Mouse (Mus musculus): ENCODE measurements at regions not wholly inside any gene's neighbourhood (a gene's known extent, or its start where the extent isn't known, plus 50 kb on each side); places are given as distances from the start of the nearest gene placed in this dataset.

- H3K9ac ChIP-seq (replicated peaks) = no peak overlapping the region
- H3K36me3 ChIP-seq = no peaks in the 10 kb centered on the region
- no peak overlapping the region for H3K4me2 ChIP-seq
- WGBS = 59% methylated on average over 3 of the region's 3 CpGs
- no peaks in the 10 kb centered on the region for H3K4me1 ChIP-seq
- no peak overlapping the region for H3K27ac ChIP-seq (replicated peaks)
- H3K27me3 ChIP-seq (replicated peaks) = no peaks in the 10 kb centered on the region
- H3K9me3 ChIP-seq (replicated peaks) = no peaks in the 10 kb centered on the region
- H3K4me3 ChIP-seq (replicated peaks) = no peak overlapping the region
- no peak for ATAC-seq (ENCODE audit: low FRiP score)
Observed at GRCm38 (mm10) chr1:106483008-106483407, 231.1 kb downstream of the Bcl2 start.

- H3K4me2 ChIP-seq = no peak overlapping the region
- H3K27ac ChIP-seq (replicated peaks) = no peak overlapping the region
- no peak overlapping the region for H3K4me3 ChIP-seq (replicated peaks)
- no peaks in the 10 kb centered on the region for H3K27me3 ChIP-seq (replicated peaks)
- ATAC-seq (ENCODE audit: low FRiP score) = 0 out of 2 replicates have a peak, but pooled peaks have one; percentile 14
- H3K9ac ChIP-seq (replicated peaks) = no peak overlapping the region
- H3K9me3 ChIP-seq (replicated peaks) = no peaks in the 10 kb centered on the region
- WGBS = 42% methylated on average over 7 of the region's 7 CpGs
- H3K36me3 ChIP-seq = no peaks in the 10 kb centered on the region
- no peaks in the 10 kb centered on the region for H3K4me1 ChIP-seq
Observed at GRCm38 (mm10) chr1:106477670-106478355, 236.3 kb downstream of the Bcl2 start.

- 87% methylated on average over 9 of the region's 9 CpGs for WGBS
- ATAC-seq (ENCODE audit: low FRiP score) = no peak
- Histone ChIP-seq H3K36me3 (no peaks in the 10 kb centered on the region), H3K27me3 (replicated peaks) (no peaks in the 10 kb centered on the region), H3K27ac (replicated peaks) (no peak overlapping the region), H3K4me1 (peaks cover 13% of the 10 kb centered on the region), H3K9me3 (replicated peaks) (no peaks in the 10 kb centered on the region), H3K4me3 (replicated peaks) (no peak overlapping the region), H3K4me2 (no peak overlapping the region), H3K9ac (replicated peaks) (no peak overlapping the region)
Observed at GRCm38 (mm10) chr1:106468021-106468420, 246.1 kb downstream of the Bcl2 start.

GRCm38 (mm10) chr1:106466644-106467043 lies 247.4 kb downstream of the Bcl2 start:
- no peak for ATAC-seq (ENCODE audit: low FRiP score)
- Histone ChIP-seq H3K9ac (replicated peaks) (no peak overlapping the region), H3K27ac (replicated peaks) (no peak overlapping the region), H3K4me2 (no peak overlapping the region), H3K4me1 (peaks cover 13% of the 10 kb centered on the region), H3K4me3 (replicated peaks) (no peak overlapping the region), H3K27me3 (replicated peaks) (no peaks in the 10 kb centered on the region), H3K36me3 (no peaks in the 10 kb centered on the region), H3K9me3 (replicated peaks) (no peaks in the 10 kb centered on the region)
- 76% methylated on average over 4 of the region's 4 CpGs for WGBS

- no peak overlapping the region for H3K4me3 ChIP-seq (replicated peaks)
- ATAC-seq (ENCODE audit: low FRiP score) = 0 out of 2 replicates have a peak, but pooled peaks have one; percentile 65
- H3K9ac ChIP-seq (replicated peaks) = no peak overlapping the region
- no peak overlapping the region for H3K4me2 ChIP-seq
- H3K27ac ChIP-seq (replicated peaks) = peak overlapping the region; percentile 18; the same call in 1 of the 2 replicates
- H3K36me3 ChIP-seq = no peaks in the 10 kb centered on the region
- no peaks in the 10 kb centered on the region for H3K27me3 ChIP-seq (replicated peaks)
- 15% methylated on average over 8 of the region's 8 CpGs for WGBS
- peaks cover 13% of the 10 kb centered on the region for H3K4me1 ChIP-seq
- no peaks in the 10 kb centered on the region for H3K9me3 ChIP-seq (replicated peaks)
Observed at GRCm38 (mm10) chr1:106465977-106466302, 248.1 kb downstream of the Bcl2 start.

GRCm38 (mm10) chr1:106465243-106465976 lies 248.7 kb downstream of the Bcl2 start:
- H3K27me3 ChIP-seq (replicated peaks) = no peaks in the 10 kb centered on the region
- no peak overlapping the region for H3K4me2 ChIP-seq
- 14% methylated on average over 4 of the region's 4 CpGs for WGBS
- no peak overlapping the region for H3K9ac ChIP-seq (replicated peaks)
- H3K9me3 ChIP-seq (replicated peaks) = no peaks in the 10 kb centered on the region
- no peak overlapping the region for H3K4me3 ChIP-seq (replicated peaks)
- H3K4me1 ChIP-seq = peaks cover 13% of the 10 kb centered on the region
- H3K36me3 ChIP-seq = no peaks in the 10 kb centered on the region
- ATAC-seq (ENCODE audit: low FRiP score) = peak; percentile 73; the same call in 1 of the 2 replicates
- H3K27ac ChIP-seq (replicated peaks) = peak overlapping the region; percentile 18; the same call in 1 of the 2 replicates

GRCm38 (mm10) chr1:106464726-106465125 lies 249.3 kb downstream of the Bcl2 start:
- no peak for ATAC-seq (ENCODE audit: low FRiP score)
- no peak overlapping the region for H3K9ac ChIP-seq (replicated peaks)
- no peak overlapping the region for H3K4me3 ChIP-seq (replicated peaks)
- H3K27me3 ChIP-seq (replicated peaks) = no peaks in the 10 kb centered on the region
- H3K4me1 ChIP-seq = peaks cover 13% of the 10 kb centered on the region
- H3K9me3 ChIP-seq (replicated peaks) = no peaks in the 10 kb centered on the region
- 20% methylated on average over 2 of the region's 2 CpGs for WGBS
- H3K4me2 ChIP-seq = no peak overlapping the region
- H3K36me3 ChIP-seq = no peaks in the 10 kb centered on the region
- H3K27ac ChIP-seq (replicated peaks) = no peak overlapping the region

- H3K27me3 ChIP-seq (replicated peaks) = no peaks in the 10 kb centered on the region
- H3K4me2 ChIP-seq = no peak overlapping the region
- no peak overlapping the region for H3K27ac ChIP-seq (replicated peaks)
- no peak for ATAC-seq (ENCODE audit: low FRiP score)
- H3K4me3 ChIP-seq (replicated peaks) = no peak overlapping the region
- no peak overlapping the region for H3K9ac ChIP-seq (replicated peaks)
- H3K36me3 ChIP-seq = no peaks in the 10 kb centered on the region
- peaks cover 13% of the 10 kb centered on the region for H3K4me1 ChIP-seq
- no peaks in the 10 kb centered on the region for H3K9me3 ChIP-seq (replicated peaks)
Observed at GRCm38 (mm10) chr1:106462595-106462994, 251.5 kb downstream of the Bcl2 start.

- Histone ChIP-seq H3K27ac (replicated peaks) (no peak overlapping the region), H3K36me3 (no peaks in the 10 kb centered on the region), H3K4me2 (no peak overlapping the region), H3K4me3 (replicated peaks) (no peak overlapping the region), H3K9me3 (replicated peaks) (no peaks in the 10 kb centered on the region), H3K4me1 (peaks cover 13% of the 10 kb centered on the region), H3K27me3 (replicated peaks) (no peaks in the 10 kb centered on the region), H3K9ac (replicated peaks) (no peak overlapping the region)
- 84% methylated on average over 1 of the region's 1 CpGs for WGBS
- ATAC-seq (ENCODE audit: low FRiP score) = no peak
Observed at GRCm38 (mm10) chr1:106462112-106462511, 252.0 kb downstream of the Bcl2 start.

- 73% methylated on average over 2 of the region's 2 CpGs for WGBS
- H3K27me3 ChIP-seq (replicated peaks) = no peaks in the 10 kb centered on the region
- no peak overlapping the region for H3K27ac ChIP-seq (replicated peaks)
- ATAC-seq (ENCODE audit: low FRiP score) = no peak
- H3K9ac ChIP-seq (replicated peaks) = no peak overlapping the region
- no peaks in the 10 kb centered on the region for H3K9me3 ChIP-seq (replicated peaks)
- peaks cover 12% of the 10 kb centered on the region for H3K4me1 ChIP-seq
- no peaks in the 10 kb centered on the region for H3K36me3 ChIP-seq
- no peak overlapping the region for H3K4me2 ChIP-seq
- H3K4me3 ChIP-seq (replicated peaks) = no peak overlapping the region
Observed at GRCm38 (mm10) chr1:106460957-106461356, 253.1 kb downstream of the Bcl2 start.

GRCm38 (mm10) chr1:106449795-106450194 lies 264.3 kb downstream of the Bcl2 start:
- Histone ChIP-seq H3K4me1 (no peaks in the 10 kb centered on the region), H3K9me3 (replicated peaks) (no peaks in the 10 kb centered on the region), H3K27ac (replicated peaks) (no peak overlapping the region), H3K36me3 (no peaks in the 10 kb centered on the region), H3K9ac (replicated peaks) (no peak overlapping the region), H3K4me2 (no peak overlapping the region), H3K27me3 (replicated peaks) (no peaks in the 10 kb centered on the region), H3K4me3 (replicated peaks) (no peak overlapping the region)
- ATAC-seq (ENCODE audit: low FRiP score) = no peak
- WGBS = 83% methylated on average over 2 of the region's 2 CpGs
